Mouse (Mus musculus): ENCODE results near the gene Olfr1026. TPM values are rescaled to one million over a fixed set of nuclear protein-coding genes. Genes with fewer than 3 reads are reported as not detected.

Olfr1026 gene
- not detected in 2 replicates for total RNA-seq (2021)
- long read RNA-seq, experiment 1: 0 reads
- long read RNA-seq, experiment 2: 0 reads

GRCm38 (mm10) chr2:85921258-85921657 is at the start of gene Olfr1026:
Gene Olfr1026, plus strand, starts transcription at chr2:85921558.
- no peak for DNase-seq

GRCm38 (mm10) chr2:85885340-85885739 is 36.0 kb upstream of the Olfr1026 start, which contains the start of gene Olfr1023:
Gene Olfr1023, plus strand, starts transcription at chr2:85885640.
- no peak for DNase-seq

GRCm38 (mm10) chr2:85904952-85905351 is 16.4 kb upstream of the Olfr1026 start, which contains the start of gene Olfr1024:
Gene Olfr1024, minus strand, starts transcription at chr2:85905052.
- DNase-seq: no peak

GRCm38 (mm10) chr2:85913197-85913596 is 8.2 kb upstream of the Olfr1026 start:
- no peak for DNase-seq

GRCm38 (mm10) chr2:85914893-85915292 is 6.5 kb upstream of the Olfr1026 start, which contains the start of gene Olfr1025-ps1:
Gene Olfr1025-ps1, plus strand, starts transcription at chr2:85915193.
- DNase-seq: no peak

GRCm38 (mm10) chr2:85950137-85950536 is 28.8 kb downstream of the Olfr1026 start, which contains the start of gene Olfr1028:
Gene Olfr1028, plus strand, starts transcription at chr2:85950437.
- no peak for DNase-seq

GRCm38 (mm10) chr2:85973595-85973994 is 52.2 kb downstream of the Olfr1026 start, which contains the start of gene Olfr1029:
Gene Olfr1029, plus strand, starts transcription at chr2:85973895.
- no peak for DNase-seq

Other genes with a start within 250 kb of the Olfr1026 start
- gene Olfr1006, start 242.8 kb upstream of the Olfr1026 start, total RNA-seq (2021): not detected in 2 replicates
- gene Olfr1008, start 232.1 kb upstream of the Olfr1026 start, total RNA-seq (2021): not detected in 2 replicates
- 0.22 TPM in 1 of 2 replicates, not detected in the other for gene Olfr1009, start 206.1 kb upstream of the Olfr1026 start, total RNA-seq (2021)
- gene Olfr1012, start 158.8 kb upstream of the Olfr1026 start, total RNA-seq (2021): not detected in 2 replicates
- 0.11 TPM in 1 of 2 replicates, not detected in the other for gene Olfr1013, start 154.5 kb upstream of the Olfr1026 start, total RNA-seq (2021)
- gene Olfr1014, start 148.8 kb upstream of the Olfr1026 start, total RNA-seq (2021): not detected in 2 replicates
- gene Olfr1015, start 139.5 kb upstream of the Olfr1026 start, total RNA-seq (2021): not detected in 2 replicates
- gene Olfr1016, start 119.0 kb upstream of the Olfr1026 start, total RNA-seq (2021): not detected in 2 replicates
- not detected in 2 replicates for gene Olfr1018, start 103.1 kb upstream of the Olfr1026 start, total RNA-seq (2021)
- not detected in 2 replicates for gene Olfr1019, start 76.1 kb upstream of the Olfr1026 start, total RNA-seq (2021)
- gene Olfr1020, start 74.5 kb upstream of the Olfr1026 start, total RNA-seq (2021): not detected in 2 replicates
- not detected in 2 replicates for gene Olfr1022, start 53.0 kb upstream of the Olfr1026 start, total RNA-seq (2021)
- gene Olfr1023, start 35.9 kb upstream of the Olfr1026 start, total RNA-seq (2021): not detected in 2 replicates
- not detected in 2 replicates for gene Olfr1024, start 16.5 kb upstream of the Olfr1026 start, total RNA-seq (2021)
- not detected in 2 replicates for gene Olfr1025-ps1, start 6.4 kb upstream of the Olfr1026 start, total RNA-seq (2021)
- gene Olfr1028, start 28.9 kb downstream of the Olfr1026 start, total RNA-seq (2021): not detected in 2 replicates
- gene Olfr1029, start 52.3 kb downstream of the Olfr1026 start, total RNA-seq (2021): not detected in 2 replicates
- not detected in 2 replicates for gene Olfr1030, start 57.7 kb downstream of the Olfr1026 start, total RNA-seq (2021)
- gene Olfr1031, start 68.7 kb downstream of the Olfr1026 start, total RNA-seq (2021): not detected in 2 replicates
- gene Olfr1032, start 84.0 kb downstream of the Olfr1026 start, total RNA-seq (2021): not detected in 2 replicates
- gene Olfr1033, start 99.1 kb downstream of the Olfr1026 start, total RNA-seq (2021): 3.3 and 6.6 TPM in 2 replicates
- 0.11 and 0.33 TPM in 2 replicates for gene Olfr1034, start 124.3 kb downstream of the Olfr1026 start, total RNA-seq (2021)
- not detected in 2 replicates for gene Olfr1036, start 152.4 kb downstream of the Olfr1026 start, total RNA-seq (2021)
- not detected in 2 replicates for gene Olfr1037, start 165.8 kb downstream of the Olfr1026 start, total RNA-seq (2021)
- gene Olfr1039, start 214.4 kb downstream of the Olfr1026 start, total RNA-seq (2021): not detected in 2 replicates
- not detected in 2 replicates for gene Olfr1040, start 225.2 kb downstream of the Olfr1026 start, total RNA-seq (2021)
- gene Olfr1042, start 240.3 kb downstream of the Olfr1026 start, total RNA-seq (2021): not detected in 2 replicates
- not detected in 2 replicates for gene Olfr1043, start 246.0 kb downstream of the Olfr1026 start, total RNA-seq (2021)

All from adrenal gland, postnatal 14 days (tissue).